Mouse (Mus musculus) regulatory T cell (primary cell): Measurements from ENCODE around the gene Rap1b.
"Not testable (repeated sequence)": the region's sequence is repeated elsewhere in the genome, so short reads cannot be mapped to it uniquely, and the experiment has no call there.

Source experiments
- in situ Hi-C: fragments of 300-600 bp; cut with MboI, MseI; formaldehyde crosslinking; loops from one replicate; pipeline ENCODE4 v1.15.1; 2025; ENCODE audit warnings: high pct_unique_total_duplicates

Gene Rap1b

GRCm38 (mm10) chr10:117845597-117846259 lies at the start of gene Rap1b:
Gene Rap1b (minus strand): TSS chr10:117846035.
- in situ Hi-C loops: no loop called here

- in situ Hi-C loops: no loop called here
These were observed 49.4 kb upstream of the Rap1b start for GRCm38 (mm10) chr10:117895186-117895585.

- in situ Hi-C loops: no loop called here
These were observed 48.5 kb upstream of the Rap1b start for GRCm38 (mm10) chr10:117894114-117895035.

GRCm38 (mm10) chr10:117893128-117893527 lies 47.3 kb upstream of the Rap1b start:
- in situ Hi-C loops: not testable (repeated sequence)

GRCm38 (mm10) chr10:117891327-117891726 lies 45.5 kb upstream of the Rap1b start:
- in situ Hi-C loops: no loop called here

- in situ Hi-C loops: loop anchor here (10.0 kb wide), 1 partner anchor 344 kb away; no protein-coding TSS in a partner anchor
These were observed 43.0 kb upstream of the Rap1b start for GRCm38 (mm10) chr10:117888822-117889221.

GRCm38 (mm10) chr10:117885358-117885757 lies 39.5 kb upstream of the Rap1b start:
- in situ Hi-C loops: loop anchor here (10.0 kb wide), 1 partner anchor 341 kb away; no protein-coding TSS in a partner anchor

GRCm38 (mm10) chr10:117884760-117885159 lies 38.9 kb upstream of the Rap1b start:
- in situ Hi-C loops: loop anchor here (10.0 kb wide), 1 partner anchor 340 kb away; no protein-coding TSS in a partner anchor

- in situ Hi-C loops: loop anchor here (10.0 kb wide), 1 partner anchor 339 kb away; no protein-coding TSS in a partner anchor
These were observed 37.6 kb upstream of the Rap1b start for GRCm38 (mm10) chr10:117883438-117883837.

- in situ Hi-C loops: no loop called here
These were observed 32.8 kb upstream of the Rap1b start for GRCm38 (mm10) chr10:117878628-117879027.

- in situ Hi-C loops: no loop called here
These were observed 31.0 kb upstream of the Rap1b start for GRCm38 (mm10) chr10:117876801-117877200.

- in situ Hi-C loops: no loop called here
These were observed 30.6 kb upstream of the Rap1b start for GRCm38 (mm10) chr10:117876400-117876799.

- in situ Hi-C loops: no loop called here
These were observed 29.1 kb upstream of the Rap1b start for GRCm38 (mm10) chr10:117874936-117875335.

GRCm38 (mm10) chr10:117873952-117874351 lies 28.1 kb upstream of the Rap1b start:
- in situ Hi-C loops: no loop called here

- in situ Hi-C loops: no loop called here
These were observed 26.6 kb upstream of the Rap1b start for GRCm38 (mm10) chr10:117872468-117872867.

- in situ Hi-C loops: loop anchor here (5.0 kb wide), 1 partner anchor 40 kb away; no protein-coding TSS in a partner anchor
These were observed 21.5 kb upstream of the Rap1b start for GRCm38 (mm10) chr10:117867301-117867700.

GRCm38 (mm10) chr10:117866641-117867040 lies 20.8 kb upstream of the Rap1b start:
- in situ Hi-C loops: loop anchor here (5.0 kb wide), 1 partner anchor 41 kb away; no protein-coding TSS in a partner anchor

- in situ Hi-C loops: loop anchor here (5.0 kb wide), 1 partner anchor 43 kb away; no protein-coding TSS in a partner anchor
These were observed 18.9 kb upstream of the Rap1b start for GRCm38 (mm10) chr10:117864695-117865094.

- in situ Hi-C loops: no loop called here
These were observed 18.4 kb upstream of the Rap1b start for GRCm38 (mm10) chr10:117864251-117864650.

GRCm38 (mm10) chr10:117862014-117862580 lies 16.3 kb upstream of the Rap1b start:
- in situ Hi-C loops: no loop called here

GRCm38 (mm10) chr10:117860958-117861357 lies 15.1 kb upstream of the Rap1b start:
- in situ Hi-C loops: no loop called here

- in situ Hi-C loops: no loop called here
These were observed 14.5 kb upstream of the Rap1b start for GRCm38 (mm10) chr10:117860361-117860760.
